Comparison of ENCODE assay signal across 16 mouse cellular contexts in the genomic region with DNA sequence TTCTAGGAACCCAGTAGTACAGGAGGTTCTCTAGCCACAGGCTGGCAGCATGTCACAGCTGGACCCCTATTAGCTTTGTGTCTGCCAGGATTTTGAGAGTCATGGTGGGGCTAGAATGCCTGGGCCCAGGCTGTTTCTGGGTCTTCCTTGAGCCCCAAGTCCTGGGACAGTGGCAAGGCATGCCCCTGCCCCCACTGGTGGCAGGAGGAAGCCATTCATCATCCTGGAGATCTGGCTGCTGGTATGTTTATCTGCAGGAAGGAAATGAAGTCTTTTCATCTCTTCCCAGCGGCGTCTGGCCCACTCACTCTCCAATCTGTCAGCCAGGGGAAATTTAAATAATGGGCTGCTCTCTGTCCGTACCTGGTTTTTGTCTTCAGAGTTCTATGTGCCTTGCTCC. TPM values are rescaled to one million over a fixed set of nuclear protein-coding genes. Genes with fewer than 3 reads are reported as not detected.
A peak's percentile ranks its signal among the peaks of the same experiment; 100 is the strongest.
DNase-seq lines count a peak whose midpoint lies in the region; ATAC-seq lines count a peak whose summit lies in the region.
"Had no signal": no experiment of that assay in that cellular context is flagged by ENCODE, and none has a peak within 500 bp of the region (broad histone marks: within the 10 kb centered on the region; RNA-seq: fewer than 3 reads in every experiment).

No protein-coding gene starts in this region.

- no peak overlapping the region for H3K27ac ChIP-seq in limb, embryonic 11.5 days (replicated peaks; ENCODE audit: low read depth, low read length)
- H3K27ac ChIP-seq: limb, embryonic 15.5 days had no signal

- H3K4me1 ChIP-seq in limb, embryonic 11.5 days (ENCODE audit: control insufficient read depth, insufficient read depth, low read length), result peaks cover 8% of the 10 kb centered on the region; the same call in 1 of the 2 replicates

- 8% methylated on average over 3 of the region's 3 CpGs for WGBS in limb, embryonic 11.5 days

- ATAC-seq in common myeloid progenitor, adult 5-6 weeks (replicated peaks; ENCODE audit: low read depth, poor library complexity, severe bottlenecking), result peak; percentile 22; the same call in 1 of the 2 replicates
- ATAC-seq in limb, embryonic 11.5 days (ENCODE audit: insufficient number of reproducible peaks, low FRiP score, low TSS enrichment, low read depth), result no peak
- no peak for ATAC-seq in erythroid progenitor cell, adult 5-6 weeks (replicated peaks; ENCODE audit: low FRiP score, poor library complexity, severe bottlenecking)
- ATAC-seq: forebrain, embryonic 16.5 days; midbrain, embryonic 16.5 days had no signal

- no peak overlapping the region for H3K4me3 ChIP-seq in limb, embryonic 11.5 days (ENCODE audit: low read depth, low read length)
- H3K4me3 ChIP-seq: heart, embryonic 12.5 days; limb, embryonic 15.5 days had no signal

- H3K36me3 ChIP-seq in limb, embryonic 11.5 days (ENCODE audit: control insufficient read depth, insufficient read depth, low read length), result no peaks in the 10 kb centered on the region
- H3K36me3 ChIP-seq: heart, embryonic 12.5 days; limb, embryonic 15.5 days had no signal

- no peak overlapping the region for H3K4me2 ChIP-seq in limb, embryonic 11.5 days (ENCODE audit: low read depth, severe bottlenecking)
- H3K4me2 ChIP-seq: heart, embryonic 12.5 days; limb, embryonic 15.5 days had no signal

- DNase-seq in kidney, adult 9 months, result peak; percentile 14
- no peak for DNase-seq in kidney, adult 11 months
- peak; percentile 34 for DNase-seq in embryo, embryonic 11 days
- DNase-seq in limb, embryonic 11.5 days (ENCODE audit: low spot score), result peak; percentile 31
- no peak for DNase-seq in right cerebral cortex, postnatal 4 days
- DNase-seq: adrenal gland, postnatal 10 days; cerebellum, postnatal 14 days; gastrocnemius, postnatal 10 days; heart, postnatal 4 days; thymus, adult 18-20 months had no signal

- H3K9me3 ChIP-seq in limb, embryonic 11.5 days (ENCODE audit: control insufficient read depth, low read length), result no peaks in the 10 kb centered on the region
- H3K9me3 ChIP-seq: heart, embryonic 12.5 days; limb, embryonic 15.5 days had no signal

- H3K9ac ChIP-seq in limb, embryonic 11.5 days (ENCODE audit: low read length), result no peak overlapping the region
- H3K9ac ChIP-seq: heart, embryonic 12.5 days; limb, embryonic 15.5 days had no signal

- H3K27me3 ChIP-seq in limb, embryonic 11.5 days (ENCODE audit: control insufficient read depth, insufficient read depth, low read length), result no peaks in the 10 kb centered on the region
- H3K27me3 ChIP-seq: limb, embryonic 15.5 days had no signal

RNA-seq across cellular contexts. Expression of a gene that starts 18.3 kb away (rescaled TPM):
- total RNA-seq in common myeloid progenitor, adult 5-6 weeks (2017), result not detected in 2 replicates
- 1.3 and 1.4 TPM in 2 replicates for polyA plus RNA-seq in limb, embryonic 11.5 days (2014; fragmentation: Nextera tagmentation; extraction: Ambion mirVana)
- total RNA-seq in erythroid progenitor cell, adult 5-6 weeks (2015; ENCODE audit: low replicate concordance), result not detected in 2 replicates
- not detected in 2 replicates for total RNA-seq in erythroid progenitor cell, adult 5-6 weeks (2017; ENCODE audit: low replicate concordance)

Comparison
In these comparisons a context has a peak if more than half of its experiments do, and no peak if none do; other contexts are left out.
1. DNase-seq: peak in kidney, adult 9 months (single experiment), embryo, embryonic 11 days (single experiment) and limb, embryonic 11.5 days (single experiment); none in kidney, adult 11 months (single experiment) and right cerebral cortex, postnatal 4 days (single experiment).